Mouse (Mus musculus) liver, adult (tissue): ENCODE results near the gene Zfp1.
A peak's percentile ranks its signal among the peaks of the same experiment; 100 is the strongest.

Experiments
- GATA4 ChIP-seq: IDR thresholded peaks from 2 replicates; pipeline ENCODE4 v1.6.1; 2014; ENCODE audit warnings: mild to moderate bottlenecking, low read length; ENCODE audit not compliant: insufficient replicate concordance

The Zfp1 gene

GRCm38 (mm10) chr8:111643264-111644141 lies at the start of gene Zfp1:
TSS of gene Zfp1 (plus strand) at chr8:111643401.
- TF ChIP-seq GATA4 = no peak

- no peak for TF ChIP-seq GATA4
Measured at GRCm38 (mm10) chr8:111594044-111594840, 49.0 kb upstream of the Zfp1 start.

- TF ChIP-seq GATA4 = no peak
Measured at GRCm38 (mm10) chr8:111594951-111595350, 48.2 kb upstream of the Zfp1 start.

GRCm38 (mm10) chr8:111595712-111596484 lies 47.3 kb upstream of the Zfp1 start:
- TF ChIP-seq GATA4 = peak; percentile 57; the same call in 1 of the 2 replicates

GRCm38 (mm10) chr8:111596485-111596821 lies 46.7 kb upstream of the Zfp1 start:
- TF ChIP-seq GATA4 = no peak

- TF ChIP-seq GATA4 = peak; percentile 93
Measured at GRCm38 (mm10) chr8:111597310-111597709, 45.9 kb upstream of the Zfp1 start.

GRCm38 (mm10) chr8:111599707-111600444 lies 43.3 kb upstream of the Zfp1 start:
- no peak for TF ChIP-seq GATA4

GRCm38 (mm10) chr8:111602050-111602449 lies 41.2 kb upstream of the Zfp1 start:
- no peak for TF ChIP-seq GATA4

- TF ChIP-seq GATA4 = no peak
Measured at GRCm38 (mm10) chr8:111604986-111605385, 38.2 kb upstream of the Zfp1 start.

GRCm38 (mm10) chr8:111606961-111607360 lies 36.2 kb upstream of the Zfp1 start:
- TF ChIP-seq GATA4 = no peak; the same call in 1 of the 2 replicates

GRCm38 (mm10) chr8:111607414-111607813 lies 35.8 kb upstream of the Zfp1 start:
- no peak for TF ChIP-seq GATA4

- no peak for TF ChIP-seq GATA4
Measured at GRCm38 (mm10) chr8:111613181-111613580, 30.0 kb upstream of the Zfp1 start.

GRCm38 (mm10) chr8:111614786-111615701 lies 28.2 kb upstream of the Zfp1 start:
- TF ChIP-seq GATA4 = no peak

GRCm38 (mm10) chr8:111617812-111618211 lies 25.4 kb upstream of the Zfp1 start:
- no peak for TF ChIP-seq GATA4
